Mouse (Mus musculus) limb, embryonic 15.5 days (tissue): ENCODE data around the gene Tcp10a. TPM values are rescaled to one million over a fixed set of nuclear protein-coding genes. Genes with fewer than 3 reads are reported as not detected.
"Not testable (repeated sequence)": the region's sequence is repeated elsewhere in the genome, so short reads cannot be mapped to it uniquely, and the experiment has no call there.

Experiments
- ATAC-seq: fragments of 200-750 bp; cut with Nextera tagmentation; 2 replicates; pipeline ENCODE4 v1.8.0; 2017; ENCODE audit warnings: low read depth, moderate TSS enrichment; ENCODE audit not compliant: insufficient number of reproducible peaks, low FRiP score, low TSS enrichment
- H3K27ac ChIP-seq: fragments of 300-500 bp; sonication (generic); 2 replicates; pipeline ENCODE4 v1.5.1; 2015; ENCODE audit warnings: moderate library complexity, mild to moderate bottlenecking, inconsistent platforms
- H3K27me3 ChIP-seq: fragments of 300-500 bp; sonication (generic); 2 replicates; pipeline ENCODE4 v1.6.1; 2015; ENCODE audit warnings: inconsistent platforms
- H3K36me3 ChIP-seq: fragments of 300-500 bp; sonication (generic); 2 replicates; pipeline ENCODE4 v1.6.1; 2015; ENCODE audit warnings: inconsistent platforms
- H3K4me1 ChIP-seq: fragments of 300-500 bp; sonication (generic); 2 replicates; pipeline ENCODE4 v1.6.1; 2015; ENCODE audit warnings: inconsistent platforms
- H3K4me2 ChIP-seq: fragments of 300-500 bp; sonication (generic); 2 replicates; pipeline ENCODE4 v1.6.1; 2015; ENCODE audit warnings: mild to moderate bottlenecking, inconsistent platforms
- H3K4me3 ChIP-seq: fragments of 300-500 bp; sonication (generic); 2 replicates; pipeline ENCODE4 v1.5.1; 2015; ENCODE audit warnings: mild to moderate bottlenecking, inconsistent platforms
- H3K9ac ChIP-seq: fragments of 300-500 bp; sonication (generic); 2 replicates; pipeline ENCODE4 v1.6.1; 2015; ENCODE audit warnings: inconsistent platforms
- H3K9me3 ChIP-seq: fragments of 300-500 bp; sonication (generic); 2 replicates; pipeline ENCODE4 v1.6.1; 2016; ENCODE audit warnings: inconsistent platforms
- WGBS: fragments of 180-500 bp; shearing (Covaris S2); methylation state at CpG from one replicate; pipeline ENCODE4 v1.1.7; 2015; 5-methylcytosine and 5-hydroxymethylcytosine counted together
- polyA plus RNA-seq: library from polyadenylated mRNA; unstranded; fragments of >200 nt; fragmentation: Nextera tagmentation; extraction: Ambion mirVana; gene quantifications from 2 replicates; pipeline ENCODE4 v1.2.1, GENCODE M21; 2015

The Tcp10a gene
- polyA plus RNA-seq, 1 experiment from 2014 or later: not detected

DNA sequence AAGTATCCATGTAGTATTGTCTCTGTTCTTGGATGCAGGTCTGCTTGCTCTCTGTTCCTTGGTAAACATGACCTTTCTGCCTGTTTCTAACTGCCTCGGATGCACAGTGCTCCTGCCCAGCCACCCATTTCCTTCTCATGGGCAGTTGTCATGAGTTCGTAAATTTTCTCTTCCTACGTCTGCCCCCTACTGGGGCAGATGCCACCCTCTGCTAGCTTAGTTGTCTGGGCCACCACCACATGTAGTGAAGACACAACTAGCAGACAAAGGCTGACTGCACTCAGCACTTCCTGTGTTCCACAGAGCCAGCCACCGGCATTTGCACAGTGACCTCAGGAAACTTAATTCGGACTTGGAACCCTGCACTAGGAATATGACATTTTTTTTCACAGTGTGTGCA is 8.3 kb downstream of the Tcp10a start:
- not testable (repeated sequence) for H3K9me3 ChIP-seq, H3K36me3 ChIP-seq, H3K4me1 ChIP-seq, H3K27ac ChIP-seq, H3K27me3 ChIP-seq, ATAC-seq, H3K4me2 ChIP-seq, H3K9ac ChIP-seq, H3K4me3 ChIP-seq
- WGBS: 80% methylated on average over 4 of the region's 5 CpGs

GRCm38 (mm10) chr17:7337381-7337780 is 12.9 kb downstream of the Tcp10a start:
- not testable (repeated sequence) for H3K4me3 ChIP-seq, H3K27me3 ChIP-seq, ATAC-seq, H3K9ac ChIP-seq, H3K36me3 ChIP-seq, H3K4me1 ChIP-seq, H3K4me2 ChIP-seq, H3K27ac ChIP-seq, H3K9me3 ChIP-seq
- WGBS: 58% methylated on average over 7 of the region's 9 CpGs

- not testable (repeated sequence) for H3K4me3 ChIP-seq, H3K4me1 ChIP-seq, H3K9ac ChIP-seq, H3K4me2 ChIP-seq, H3K27me3 ChIP-seq, H3K27ac ChIP-seq, H3K9me3 ChIP-seq, H3K36me3 ChIP-seq, ATAC-seq
- 54% methylated on average over 2 of the region's 3 CpGs for WGBS
Measured at GRCm38 (mm10) chr17:7348765-7349164, 24.3 kb downstream of the Tcp10a start.

DNA sequence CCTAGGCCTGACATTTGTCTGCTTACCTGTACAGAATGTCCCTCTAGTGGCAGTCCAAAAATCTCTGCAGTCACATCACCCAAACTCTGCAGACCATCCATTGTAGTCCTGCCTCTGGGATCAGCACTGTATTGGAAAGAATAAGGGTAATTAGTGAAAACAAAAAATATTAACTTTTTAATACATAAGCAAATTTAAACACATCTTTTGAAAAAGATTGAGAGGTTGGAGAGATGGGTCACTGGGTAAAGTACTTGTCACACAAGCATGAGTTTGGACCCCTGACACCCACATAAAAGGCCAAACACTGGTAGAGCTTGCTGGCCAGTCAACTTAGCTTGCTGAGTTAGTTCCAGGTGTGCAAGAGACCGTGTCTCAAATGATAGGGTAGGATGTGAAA is 28.1 kb downstream of the Tcp10a start, which contains the start of gene Ttll2:
TSS of gene Ttll2 (minus strand) at position 101 of the 400 bp plus-strand sequence.
- not testable (repeated sequence) for H3K36me3 ChIP-seq, H3K4me2 ChIP-seq, H3K9me3 ChIP-seq, ATAC-seq, H3K27me3 ChIP-seq, H3K4me1 ChIP-seq, H3K9ac ChIP-seq, H3K27ac ChIP-seq, H3K4me3 ChIP-seq
- WGBS: 93% methylated on average over 1 of the region's 1 CpGs

- H3K36me3 ChIP-seq, H3K4me1 ChIP-seq, H3K4me3 ChIP-seq, H3K27ac ChIP-seq, H3K4me2 ChIP-seq, H3K27me3 ChIP-seq, H3K9me3 ChIP-seq, ATAC-seq, H3K9ac ChIP-seq: not testable (repeated sequence)
- 83% methylated on average over 4 of the region's 4 CpGs for WGBS
Measured at GRCm38 (mm10) chr17:7359806-7360205, 35.4 kb downstream of the Tcp10a start.

DNA sequence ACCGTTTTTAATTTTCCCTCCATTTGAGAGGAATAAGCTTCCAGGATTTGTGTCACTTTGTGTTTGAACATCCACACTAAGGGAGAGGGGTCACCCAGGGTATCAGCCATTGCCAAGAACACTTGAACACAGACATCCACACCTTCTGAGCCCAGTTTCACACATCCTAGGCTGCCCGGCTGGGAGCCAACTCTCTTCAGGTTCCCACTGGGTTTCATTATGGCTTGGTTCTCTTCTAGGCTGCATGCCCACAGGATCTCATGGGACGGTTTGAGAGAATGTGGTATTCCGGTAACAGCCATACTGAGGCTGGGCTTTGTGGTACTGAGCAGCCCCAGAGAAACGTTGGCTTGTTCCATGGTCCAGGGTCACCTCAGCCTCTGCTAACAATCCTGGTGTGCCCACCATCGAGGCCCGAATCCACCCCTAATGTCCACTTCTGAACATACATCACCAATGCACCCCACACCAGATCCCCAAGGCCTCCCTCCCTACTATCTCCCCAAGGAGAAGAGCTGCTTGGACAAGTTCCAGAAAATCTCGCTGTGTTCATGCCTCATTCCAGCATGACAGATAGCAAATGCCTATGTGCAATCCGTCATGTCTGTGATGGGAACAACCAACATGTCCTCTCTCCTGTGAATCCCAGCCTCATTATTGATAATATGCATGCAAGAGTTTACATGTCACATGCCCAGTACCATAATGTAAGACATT is 36.5 kb downstream of the Tcp10a start:
- not testable (repeated sequence) for H3K27me3 ChIP-seq, ATAC-seq, H3K4me1 ChIP-seq, H3K4me2 ChIP-seq, H3K9me3 ChIP-seq, H3K9ac ChIP-seq, H3K4me3 ChIP-seq, H3K36me3 ChIP-seq, H3K27ac ChIP-seq
- 75% methylated on average over 9 of the region's 9 CpGs for WGBS

DNA sequence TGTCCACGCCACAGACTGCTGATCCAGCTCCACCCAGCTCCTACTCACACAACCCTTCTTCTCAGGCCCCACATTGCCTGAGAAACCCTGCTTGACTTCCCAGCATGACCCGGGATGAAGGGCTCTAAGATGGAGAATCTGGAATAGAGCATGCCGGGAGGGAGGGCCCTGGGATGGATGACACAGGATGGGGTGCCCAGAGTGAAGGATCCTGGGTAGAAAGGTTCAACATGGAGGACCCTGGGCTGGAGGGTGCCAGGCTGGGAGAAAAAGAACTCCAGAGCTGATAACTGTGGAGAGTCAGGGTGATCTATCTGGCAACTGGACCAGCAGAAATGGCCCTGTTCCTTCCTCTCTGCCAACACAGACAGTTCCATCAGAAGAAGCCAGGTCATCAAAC is 41.2 kb downstream of the Tcp10a start:
- H3K27me3 ChIP-seq, H3K4me1 ChIP-seq, H3K9ac ChIP-seq, ATAC-seq, H3K4me2 ChIP-seq, H3K36me3 ChIP-seq, H3K27ac ChIP-seq, H3K4me3 ChIP-seq, H3K9me3 ChIP-seq: not testable (repeated sequence)
- WGBS: 100% methylated on average over 1 of the region's 3 CpGs

DNA sequence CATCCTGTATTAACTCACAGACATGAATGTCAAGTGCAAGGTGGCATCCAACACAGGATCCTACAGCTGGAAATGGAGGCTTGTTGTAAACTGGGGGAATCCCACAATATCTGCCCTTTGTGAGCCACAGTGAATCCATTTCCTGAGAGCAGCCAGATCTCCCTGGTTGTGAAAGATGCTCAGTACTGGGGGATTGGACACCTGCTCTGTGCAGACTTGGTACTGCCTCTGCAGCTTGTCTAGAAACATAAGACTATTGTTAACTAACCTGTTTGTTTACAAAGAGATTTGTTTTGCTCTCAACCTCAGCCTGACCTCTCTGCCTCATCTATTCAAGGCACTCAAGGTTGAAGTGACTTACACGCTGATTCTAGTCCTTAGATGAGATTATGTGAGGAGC is 41.8 kb downstream of the Tcp10a start:
- H3K9ac ChIP-seq, H3K27ac ChIP-seq, H3K4me2 ChIP-seq, H3K9me3 ChIP-seq, H3K4me3 ChIP-seq, H3K27me3 ChIP-seq, H3K4me1 ChIP-seq, H3K36me3 ChIP-seq, ATAC-seq: not testable (repeated sequence)
- no CpG with 5 or more reads among the region's 1 CpGs for WGBS

DNA sequence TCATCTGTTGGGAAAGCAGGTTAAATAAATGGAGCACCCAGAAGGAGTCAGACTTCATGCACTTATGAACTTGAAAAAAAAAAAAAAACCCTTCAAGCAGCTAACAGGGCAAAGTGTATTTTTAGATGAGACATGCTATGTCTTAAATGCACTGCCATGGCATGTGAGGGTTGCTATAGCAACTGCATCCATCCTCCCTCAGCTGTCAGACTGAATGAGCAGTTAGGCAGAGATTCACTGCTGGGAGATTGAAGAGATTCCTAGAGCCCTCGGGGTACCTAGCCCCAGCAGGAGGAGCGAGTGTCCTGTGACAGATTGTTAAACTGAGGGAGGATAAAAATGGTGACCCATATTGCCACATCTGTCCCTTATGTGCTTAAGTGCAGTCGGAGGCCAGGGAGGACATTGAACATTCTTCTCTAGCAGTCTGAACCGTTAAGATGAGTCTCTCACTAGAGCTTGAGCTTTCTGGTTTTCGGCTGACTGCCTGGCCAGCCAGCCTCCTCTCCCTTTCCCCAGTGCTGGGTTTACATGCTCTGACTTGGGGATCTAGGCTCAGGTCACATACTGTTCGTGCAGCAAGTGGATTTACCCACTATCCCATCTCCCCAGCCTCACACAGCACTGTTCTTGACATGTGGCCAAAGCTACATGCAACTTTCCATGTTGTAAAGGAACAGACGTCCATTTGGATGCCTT is 42.4 kb downstream of the Tcp10a start:
- not testable (repeated sequence) for H3K36me3 ChIP-seq, H3K27ac ChIP-seq, H3K27me3 ChIP-seq, H3K9me3 ChIP-seq, H3K4me2 ChIP-seq, H3K9ac ChIP-seq, H3K4me3 ChIP-seq, H3K4me1 ChIP-seq, ATAC-seq
- 52% methylated on average over 5 of the region's 7 CpGs for WGBS

DNA sequence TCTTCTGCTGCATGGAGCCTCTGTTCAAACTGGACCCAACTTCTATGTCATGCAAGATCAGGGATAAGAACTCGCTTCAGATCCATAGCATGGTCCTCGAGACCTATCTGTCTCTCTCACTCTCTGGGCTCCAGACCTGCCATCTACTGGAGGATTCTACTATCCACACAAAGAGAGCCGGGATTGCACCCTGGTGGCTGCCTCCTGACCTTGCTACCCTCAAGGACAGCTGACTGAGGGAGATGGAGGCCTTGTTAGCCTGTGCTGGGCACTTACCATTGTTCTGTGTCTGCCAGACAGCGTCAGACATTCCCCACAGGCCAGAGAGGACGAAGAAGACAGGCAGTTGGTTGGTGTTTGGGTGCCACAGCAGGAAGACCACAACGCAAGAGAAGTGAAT is 45.0 kb downstream of the Tcp10a start:
- 61% methylated on average over 6 of the region's 6 CpGs for WGBS

GRCm38 (mm10) chr17:7371879-7372278 is 47.4 kb downstream of the Tcp10a start, which contains the start of gene Gm49630:
Gene Gm49630, minus strand, starts transcription at chr17:7371979.
- H3K4me3 ChIP-seq, H3K27ac ChIP-seq, H3K4me2 ChIP-seq, H3K4me1 ChIP-seq, ATAC-seq, H3K9me3 ChIP-seq, H3K36me3 ChIP-seq, H3K27me3 ChIP-seq, H3K9ac ChIP-seq: not testable (repeated sequence)
- WGBS: 89% methylated on average over 2 of the region's 5 CpGs

More for the DNA sequence above, 45.0 kb downstream of the Tcp10a start:
- H3K9ac ChIP-seq, H3K27me3 ChIP-seq, H3K4me1 ChIP-seq, H3K4me2 ChIP-seq, H3K4me3 ChIP-seq, H3K36me3 ChIP-seq, ATAC-seq, H3K9me3 ChIP-seq, H3K27ac ChIP-seq: not testable (repeated sequence)

DNA sequence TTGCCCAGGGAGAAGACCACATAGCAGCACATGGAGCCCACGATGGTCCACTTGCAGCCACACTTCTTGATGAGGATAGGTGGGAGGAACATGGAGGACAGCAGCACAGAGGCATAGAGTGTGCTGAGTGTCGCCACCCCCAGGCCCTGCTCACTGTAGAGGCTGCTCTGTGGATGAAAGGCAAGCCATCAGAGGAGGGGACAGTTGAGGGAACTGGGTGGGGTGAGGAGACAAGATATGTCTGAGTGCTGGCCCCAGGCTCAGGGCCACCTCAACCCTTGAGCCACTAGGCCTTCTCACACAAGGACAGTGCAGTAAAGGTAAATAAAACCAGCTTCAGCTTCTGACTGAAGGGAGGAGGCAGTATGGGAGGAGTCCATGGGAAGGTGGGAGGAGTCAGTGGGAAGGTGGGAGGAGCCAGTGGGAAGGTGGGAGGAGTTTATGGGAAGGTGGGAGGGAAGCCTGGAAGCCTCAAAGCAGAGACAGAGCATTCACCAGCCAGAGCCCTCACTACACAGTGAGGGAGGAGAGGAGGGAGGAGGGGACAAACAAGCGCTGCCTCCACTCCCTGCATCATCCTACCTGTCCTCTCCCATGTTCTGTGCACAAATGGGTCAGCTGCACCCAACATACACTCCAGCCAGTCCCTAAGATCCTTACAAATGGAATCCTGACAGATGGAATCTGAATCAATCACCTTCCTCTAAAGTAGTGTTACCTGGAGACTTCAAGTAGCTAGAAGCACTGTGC is 52.7 kb downstream of the Tcp10a start:
- H3K9ac ChIP-seq, H3K27me3 ChIP-seq, H3K4me3 ChIP-seq, H3K4me2 ChIP-seq, H3K4me1 ChIP-seq, H3K27ac ChIP-seq, H3K36me3 ChIP-seq, H3K9me3 ChIP-seq: not testable (repeated sequence)
- 100% methylated on average over 1 of the region's 3 CpGs for WGBS
- ATAC-seq: peak; percentile 44; the same call in 1 of the 2 replicates
